Mouse (Mus musculus) spleen, postnatal 4 days (tissue): Measurements from ENCODE around the gene Cers6.

Experiments
- DNase-seq, 2 experiments: peaks; one replicate each; pipeline ENCODE4 v3.0.0; 2022; ENCODE audit warnings: low spot score in 2 of 2

Gene Cers6

GRCm38 (mm10) chr2:69015172-69015724 is 154.0 kb downstream of the Cers6 start:
- no peak for DNase-seq

- DNase-seq = no peak
Observed at GRCm38 (mm10) chr2:69015822-69016221, 154.6 kb downstream of the Cers6 start.

- DNase-seq = no peak
Observed at GRCm38 (mm10) chr2:69019026-69019565, 157.9 kb downstream of the Cers6 start.

- no peak for DNase-seq
Observed at GRCm38 (mm10) chr2:69019821-69020489, 158.7 kb downstream of the Cers6 start.

DNA sequence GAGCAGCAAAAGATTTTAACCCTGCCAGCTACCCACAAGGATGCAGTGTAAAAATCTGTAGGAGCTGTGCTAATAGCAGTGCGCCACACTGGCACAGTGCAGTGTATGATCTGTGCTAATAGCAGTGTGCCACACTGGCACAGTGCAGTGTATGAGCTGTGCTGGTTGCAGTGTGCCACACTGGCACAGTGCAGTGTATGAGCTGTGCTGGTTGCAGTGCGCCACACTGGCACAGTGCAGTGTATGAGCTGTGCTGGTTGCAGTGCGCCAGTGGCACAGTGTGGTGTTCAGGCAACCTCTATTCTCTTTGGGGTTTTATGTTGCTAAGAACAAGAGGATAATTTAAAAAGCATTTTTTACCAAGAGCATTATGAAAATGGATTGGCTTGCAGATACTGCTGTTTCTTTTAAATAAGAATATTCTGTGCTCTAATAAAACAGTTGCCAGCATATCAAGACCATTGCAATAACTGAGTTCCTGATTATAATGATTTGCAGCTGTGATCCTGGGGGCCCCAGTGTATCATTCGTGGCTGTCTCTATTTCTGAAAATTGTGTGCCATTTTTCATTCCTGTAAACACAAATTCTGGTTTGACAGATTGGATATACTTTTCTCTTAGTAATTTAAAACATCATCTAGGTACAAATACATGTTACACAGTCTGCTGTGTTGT is 159.5 kb downstream of the Cers6 start:
- no peak for DNase-seq

DNA sequence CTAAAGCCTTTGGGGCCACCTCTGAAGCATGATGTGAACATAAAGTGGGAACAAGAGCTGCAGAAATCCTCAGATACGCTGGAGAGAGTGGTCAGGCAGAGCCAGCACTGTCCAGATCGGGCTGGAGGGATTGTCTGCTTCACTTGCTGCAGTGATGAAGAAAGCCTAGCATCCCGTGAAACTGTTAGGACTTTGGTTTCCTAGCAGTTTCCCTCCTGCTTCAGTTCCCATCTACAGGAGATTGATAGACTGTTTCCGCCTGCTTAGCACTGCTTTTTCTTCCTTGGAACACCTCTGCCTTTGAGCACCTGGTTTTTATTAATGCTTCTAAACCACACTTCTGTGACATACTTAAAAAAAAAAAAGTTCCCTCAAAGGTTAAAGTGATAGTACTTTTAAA is 160.3 kb downstream of the Cers6 start:
- DNase-seq = no peak

DNA sequence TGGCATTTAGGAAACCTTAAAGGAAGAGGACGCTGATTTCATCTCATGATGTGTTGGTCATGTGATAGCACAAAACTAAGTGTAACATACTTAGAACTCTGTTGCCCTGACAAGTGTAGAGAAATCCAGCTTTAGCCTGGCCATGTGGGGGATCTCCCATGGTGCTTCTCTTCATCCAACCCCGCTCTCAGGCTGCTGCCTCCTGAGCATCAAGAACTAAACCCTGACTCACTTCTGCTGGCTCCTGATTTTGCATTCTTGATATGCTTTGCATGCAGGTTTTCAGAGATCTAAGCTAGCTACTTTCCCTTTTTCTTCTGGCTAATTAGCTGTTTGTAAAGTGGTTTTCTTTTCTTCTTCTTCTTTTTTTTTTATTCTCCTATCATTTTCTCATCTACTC is 163.6 kb downstream of the Cers6 start:
- no peak for DNase-seq

- no peak for DNase-seq
Observed at GRCm38 (mm10) chr2:69032562-69032961, 171.3 kb downstream of the Cers6 start.

GRCm38 (mm10) chr2:69035457-69035856 is 174.2 kb downstream of the Cers6 start:
- no peak for DNase-seq

DNA sequence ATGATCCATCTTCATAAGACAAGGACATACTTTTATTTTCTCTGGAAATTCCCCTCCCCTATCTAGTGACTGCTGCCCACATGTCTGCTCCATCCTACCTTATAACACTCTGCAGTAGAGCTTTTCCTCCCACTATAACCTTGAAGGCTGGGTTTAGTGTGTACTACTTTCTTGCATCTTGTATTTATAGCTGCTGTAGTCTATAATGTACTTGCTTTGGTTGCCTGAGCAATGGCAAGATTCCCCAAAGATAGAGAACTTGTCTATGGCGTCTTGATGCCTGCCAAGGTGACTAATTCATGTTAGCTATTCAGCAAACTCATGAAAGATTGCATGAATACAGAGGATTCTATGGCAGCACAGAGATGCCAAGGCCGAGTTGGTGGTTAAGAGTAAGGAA is 176.1 kb downstream of the Cers6 start:
- no peak for DNase-seq

- DNase-seq = no peak
Observed at GRCm38 (mm10) chr2:69042327-69043106, 181.3 kb downstream of the Cers6 start.

DNA sequence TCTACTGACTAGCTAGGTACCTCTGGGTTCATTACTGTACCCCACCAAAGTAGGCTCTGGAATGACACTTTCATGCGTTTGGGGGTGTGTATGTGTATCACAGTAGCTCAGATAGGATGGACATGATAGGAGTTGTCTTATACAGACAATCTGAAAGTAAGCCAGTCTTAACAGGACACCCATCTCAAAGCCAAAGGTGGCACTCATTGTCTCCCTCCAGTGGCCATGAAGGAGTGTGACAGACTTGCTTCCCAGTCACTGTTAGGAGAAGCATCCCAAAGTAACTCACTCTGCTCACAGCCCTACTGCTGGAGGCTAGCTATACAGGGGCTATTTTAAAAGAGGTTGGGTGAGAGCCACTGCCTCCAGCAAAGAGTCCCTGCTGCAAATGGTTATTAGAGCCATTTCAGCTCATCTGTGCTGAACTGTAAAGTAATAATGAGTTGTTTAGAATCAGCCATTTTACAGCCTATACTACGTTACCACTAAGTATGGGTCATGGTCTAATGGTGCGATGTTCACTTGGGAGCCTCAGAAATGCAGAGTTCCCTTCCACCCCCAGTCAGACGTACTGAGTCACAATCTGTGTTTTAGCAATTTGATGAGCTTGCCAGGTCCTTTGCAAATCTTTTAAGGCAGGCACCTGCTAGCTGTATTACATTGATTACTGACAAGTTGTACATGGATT is 182.3 kb downstream of the Cers6 start:
- DNase-seq = peak in 1 of 2 experiments; percentile 17

GRCm38 (mm10) chr2:69045926-69046325 is 184.7 kb downstream of the Cers6 start:
- no peak for DNase-seq

- no peak for DNase-seq
Observed at GRCm38 (mm10) chr2:69047297-69047696, 186.1 kb downstream of the Cers6 start.

- no peak for DNase-seq
Observed at GRCm38 (mm10) chr2:69047805-69048204, 186.6 kb downstream of the Cers6 start.

GRCm38 (mm10) chr2:69049179-69049578 is 187.9 kb downstream of the Cers6 start:
- DNase-seq = no peak

DNA sequence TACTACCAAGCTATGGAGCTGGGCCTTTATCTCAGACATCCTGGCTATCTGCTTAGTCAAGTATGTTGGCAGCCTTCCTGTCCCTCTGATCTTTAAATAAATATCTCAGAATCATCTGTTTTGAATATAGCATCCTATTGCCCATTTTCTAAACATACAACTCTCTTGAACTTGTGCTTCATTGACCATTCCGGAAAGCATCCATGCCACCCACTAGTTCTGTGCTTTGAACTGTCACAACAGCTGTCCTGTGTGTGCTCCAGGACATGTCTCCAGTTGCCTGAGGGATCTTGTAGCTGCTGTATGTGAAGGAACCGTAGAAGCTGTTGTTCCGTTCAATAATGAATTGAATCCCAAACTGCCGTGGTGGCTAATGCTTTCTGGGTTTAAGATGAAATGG is 188.9 kb downstream of the Cers6 start:
- no peak for DNase-seq

GRCm38 (mm10) chr2:69051596-69051995 is 190.4 kb downstream of the Cers6 start:
- DNase-seq = no peak

GRCm38 (mm10) chr2:69053210-69053858 is 192.1 kb downstream of the Cers6 start:
- DNase-seq = no peak

GRCm38 (mm10) chr2:69054279-69054678 is 193.0 kb downstream of the Cers6 start:
- DNase-seq = no peak

GRCm38 (mm10) chr2:69055174-69055573 is 193.9 kb downstream of the Cers6 start:
- no peak for DNase-seq
